Mouse (Mus musculus) limb, embryonic 11.5 days (tissue): ENCODE data around the gene Prpf6. TPM values are rescaled to one million over a fixed set of nuclear protein-coding genes. Genes with fewer than 3 reads are reported as not detected.
A peak's percentile ranks its signal among the peaks of the same experiment; 100 is the strongest.

Experiments
- ATAC-seq: fragments of 200-750 bp; cut with Nextera tagmentation; 2 replicates; pipeline ENCODE4 v1.8.0; 2017; ENCODE audit warnings: low read depth; ENCODE audit not compliant: insufficient number of reproducible peaks, low FRiP score, low TSS enrichment
- DNase-seq: peaks from one replicate; pipeline ENCODE4 v3.0.0-alpha.2; 2015; ENCODE audit warnings: low spot score
- H3K27ac ChIP-seq: fragments of 300-500 bp; sonication (generic); replicated peaks from 2 replicates; pipeline ENCODE4 v1.5.1; 2014; ENCODE audit warnings: low read depth, mild to moderate bottlenecking, low read length
- H3K27me3 ChIP-seq: fragments of 300-500 bp; sonication (generic); 2 replicates; pipeline ENCODE4 v1.6.1; 2014; ENCODE audit warnings: mild to moderate bottlenecking, low read length, mixed read lengths; ENCODE audit not compliant: control insufficient read depth, insufficient read depth
- H3K36me3 ChIP-seq: fragments of 300-500 bp; sonication (generic); 2 replicates; pipeline ENCODE4 v1.6.1; 2014; ENCODE audit warnings: mild to moderate bottlenecking, low read length, moderate library complexity, mixed read lengths; ENCODE audit not compliant: control insufficient read depth, insufficient read depth
- H3K4me1 ChIP-seq: fragments of 300-500 bp; sonication (generic); 2 replicates; pipeline ENCODE4 v1.6.1; 2014; ENCODE audit warnings: low read length, mixed read lengths; ENCODE audit not compliant: control insufficient read depth, insufficient read depth
- H3K4me2 ChIP-seq: fragments of 300-500 bp; sonication (generic); 2 replicates; pipeline ENCODE4 v1.6.1; 2014; ENCODE audit warnings: low read depth, mild to moderate bottlenecking, moderate library complexity; ENCODE audit not compliant: severe bottlenecking
- H3K4me3 ChIP-seq: fragments of 300-500 bp; sonication (generic); 2 replicates; pipeline ENCODE4 v1.5.1; 2014; ENCODE audit warnings: low read depth, low read length
- H3K9ac ChIP-seq: fragments of 300-500 bp; sonication (generic); 2 replicates; pipeline ENCODE4 v1.6.1; 2014; ENCODE audit warnings: mild to moderate bottlenecking, low read length
- H3K9me3 ChIP-seq: fragments of 300-500 bp; sonication (generic); 2 replicates; pipeline ENCODE4 v1.6.1; 2016; ENCODE audit warnings: low read length; ENCODE audit not compliant: control insufficient read depth
- WGBS: fragments of 180-500 bp; shearing (Covaris S2); extraction: QIAGEN DNeasy Blood & Tissue Kit; methylation state at CpG from one replicate; pipeline ENCODE4 v1.1.7; 2014; 5-methylcytosine and 5-hydroxymethylcytosine counted together
- polyA plus RNA-seq: library from polyadenylated mRNA; unstranded; fragments of >200 nt; fragmentation: Nextera tagmentation; extraction: Ambion mirVana; gene quantifications from 2 replicates; pipeline ENCODE4 v1.2.1, GENCODE M21; 2014

The Prpf6 gene
- polyA plus RNA-seq, 1 experiment from 2014 or later, result 78.7 TPM

GRCm38 (mm10) chr2:181648926-181649325 lies 57.3 kb downstream of the Prpf6 start:
- ATAC-seq (no peak), DNase-seq (no peak)
- Histone ChIP-seq H3K9ac (no peak overlapping the region), H3K27ac (no peak overlapping the region), H3K4me3 (no peak overlapping the region), H3K27me3 (no peaks in the 10 kb centered on the region), H3K36me3 (peaks cover 19% of the 10 kb centered on the region), H3K4me2 (no peak overlapping the region), H3K4me1 (0 out of 2 replicates have a peak, but pooled peaks cover 5% of the 10 kb centered on the region), H3K9me3 (no peaks in the 10 kb centered on the region)
- 94% methylated on average over 10 of the region's 10 CpGs for WGBS

- ATAC-seq (no peak), DNase-seq (no peak)
- Histone ChIP-seq H3K4me3 (no peak overlapping the region), H3K4me2 (no peak overlapping the region), H3K27me3 (no peaks in the 10 kb centered on the region), H3K4me1 (no peaks in the 10 kb centered on the region), H3K36me3 (peaks cover 25% of the 10 kb centered on the region), H3K9me3 (no peaks in the 10 kb centered on the region), H3K27ac (no peak overlapping the region), H3K9ac (no peak overlapping the region)
Measured at GRCm38 (mm10) chr2:181653065-181653464, 61.4 kb downstream of the Prpf6 start.

GRCm38 (mm10) chr2:181653523-181653922 lies 61.9 kb downstream of the Prpf6 start:
- WGBS, result 85% methylated on average over 1 of the region's 1 CpGs
- no peak for DNase-seq

GRCm38 (mm10) chr2:181656734-181657133 lies 65.1 kb downstream of the Prpf6 start, which contains the start of gene Gm29797:
Gene Gm29797, plus strand, starts transcription at chr2:181657034.
- H3K9me3 ChIP-seq, result no peaks in the 10 kb centered on the region
- H3K27me3 ChIP-seq, result no peaks in the 10 kb centered on the region
- peaks cover 11% of the 10 kb centered on the region for H3K36me3 ChIP-seq
- H3K27ac ChIP-seq, result no peak within 1 kb of the TSS
- WGBS, result 50% methylated on average over 3 of the region's 3 CpGs
- ATAC-seq (no peak), DNase-seq (no peak)
- H3K9ac ChIP-seq, result no peak within 1 kb of the TSS
- peaks cover 10% of the 10 kb centered on the region; the same call in 1 of the 2 replicates for H3K4me1 ChIP-seq
- no peak within 1 kb of the TSS for H3K4me2 ChIP-seq
- no peak within 1 kb of the TSS for H3K4me3 ChIP-seq

More at GRCm38 (mm10) chr2:181653523-181653922, 61.9 kb downstream of the Prpf6 start:
- ATAC-seq, result no peak
- Histone ChIP-seq H3K4me1 (no peaks in the 10 kb centered on the region), H3K9ac (no peak overlapping the region), H3K9me3 (no peaks in the 10 kb centered on the region), H3K27me3 (no peaks in the 10 kb centered on the region), H3K36me3 (peaks cover 23% of the 10 kb centered on the region), H3K4me3 (no peak overlapping the region), H3K4me2 (no peak overlapping the region), H3K27ac (no peak overlapping the region)

GRCm38 (mm10) chr2:181657441-181657840 lies 65.8 kb downstream of the Prpf6 start:
- no peak overlapping the region for H3K27ac ChIP-seq
- no peak overlapping the region for H3K4me2 ChIP-seq
- ATAC-seq (no peak), DNase-seq (no peak)
- no peaks in the 10 kb centered on the region for H3K9me3 ChIP-seq
- no peak overlapping the region for H3K9ac ChIP-seq
- H3K4me1 ChIP-seq, result peaks cover 10% of the 10 kb centered on the region; the same call in 1 of the 2 replicates
- no peaks in the 10 kb centered on the region for H3K27me3 ChIP-seq
- H3K36me3 ChIP-seq, result peaks cover 8% of the 10 kb centered on the region
- H3K4me3 ChIP-seq, result no peak overlapping the region
- WGBS, result 64% methylated on average over 2 of the region's 2 CpGs

- Histone ChIP-seq H3K9ac (no peak overlapping the region), H3K36me3 (peaks cover 8% of the 10 kb centered on the region), H3K4me2 (no peak overlapping the region), H3K4me1 (peaks cover 17% of the 10 kb centered on the region), H3K4me3 (no peak overlapping the region), H3K27ac (no peak overlapping the region), H3K27me3 (no peaks in the 10 kb centered on the region), H3K9me3 (no peaks in the 10 kb centered on the region)
- ATAC-seq (no peak), DNase-seq (no peak)
- 89% methylated on average over 7 of the region's 7 CpGs for WGBS
Measured at GRCm38 (mm10) chr2:181658528-181658927, 66.9 kb downstream of the Prpf6 start.

GRCm38 (mm10) chr2:181658930-181659555 lies 67.4 kb downstream of the Prpf6 start:
- Histone ChIP-seq H3K9me3 (no peaks in the 10 kb centered on the region), H3K4me3 (no peak overlapping the region), H3K27me3 (no peaks in the 10 kb centered on the region), H3K4me2 (no peak overlapping the region), H3K4me1 (peaks cover 17% of the 10 kb centered on the region), H3K9ac (no peak overlapping the region), H3K27ac (no peak overlapping the region), H3K36me3 (peaks cover 8% of the 10 kb centered on the region)
- DNase-seq, result peak; percentile 54
- ATAC-seq, result no peak
- 37% methylated on average over 17 of the region's 17 CpGs for WGBS

- Histone ChIP-seq H3K9me3 (no peaks in the 10 kb centered on the region), H3K27me3 (no peaks in the 10 kb centered on the region), H3K4me1 (peaks cover 17% of the 10 kb centered on the region), H3K27ac (no peak overlapping the region), H3K36me3 (peaks cover 8% of the 10 kb centered on the region), H3K4me2 (no peak overlapping the region; the same call in 1 of the 2 replicates), H3K9ac (no peak overlapping the region), H3K4me3 (no peak overlapping the region)
- ATAC-seq (no peak), DNase-seq (peak; percentile 81)
- WGBS, result 10% methylated on average over 9 of the region's 9 CpGs
Measured at GRCm38 (mm10) chr2:181659609-181660055, 68.0 kb downstream of the Prpf6 start.
